Mouse (Mus musculus): ENCODE data around the gene Ifna11. TPM values are rescaled to one million over a fixed set of nuclear protein-coding genes. Genes with fewer than 3 reads are reported as not detected.
"Not testable (repeated sequence)": the region's sequence is repeated elsewhere in the genome, so short reads cannot be mapped to it uniquely, and the experiment has no call there.

The Ifna11 gene
- polyA plus RNA-seq, 1 experiment from 2014 or later, result not detected

DNA sequence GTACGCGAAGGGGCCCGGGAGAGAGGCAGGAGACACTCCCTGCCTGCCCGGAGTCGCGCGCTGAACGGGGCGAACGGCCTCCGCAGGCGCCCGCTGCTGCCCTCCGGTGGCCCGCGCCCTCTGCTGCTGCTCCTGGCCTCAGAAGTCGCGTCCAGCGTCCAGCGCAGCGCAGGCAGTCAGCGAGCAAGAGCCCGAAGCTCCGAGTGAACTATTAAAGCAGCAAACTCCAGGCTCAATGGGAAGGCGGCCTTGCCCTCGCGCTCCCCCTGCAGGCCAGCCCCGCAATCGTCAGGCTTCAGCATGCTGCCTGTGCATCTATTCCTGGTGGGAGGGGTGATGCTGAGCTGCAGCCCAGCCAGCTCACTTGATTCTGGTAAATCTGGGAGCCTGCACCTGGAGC is 16.8 kb upstream of the Ifna11 start, which contains the start of gene Gm13287:
TSS of gene Gm13287 (plus strand) at position 301 of the 400 bp plus-strand sequence.
- H3K36me3 ChIP-seq; H3K4me1 ChIP-seq (replicated peaks); H3K4me3 ChIP-seq; DNase-seq (ENCODE audit: low spot score); H3K9me3 ChIP-seq; H3K27ac ChIP-seq: not testable (repeated sequence)
- H3K27me3 ChIP-seq (ENCODE audit: insufficient read depth, poor library complexity, severe bottlenecking), result peaks cover 13% of the 10 kb centered on the region; the same call in 1 of the 2 replicates
- WGBS, result no CpG with 5 or more reads among the region's 29 CpGs

DNA sequence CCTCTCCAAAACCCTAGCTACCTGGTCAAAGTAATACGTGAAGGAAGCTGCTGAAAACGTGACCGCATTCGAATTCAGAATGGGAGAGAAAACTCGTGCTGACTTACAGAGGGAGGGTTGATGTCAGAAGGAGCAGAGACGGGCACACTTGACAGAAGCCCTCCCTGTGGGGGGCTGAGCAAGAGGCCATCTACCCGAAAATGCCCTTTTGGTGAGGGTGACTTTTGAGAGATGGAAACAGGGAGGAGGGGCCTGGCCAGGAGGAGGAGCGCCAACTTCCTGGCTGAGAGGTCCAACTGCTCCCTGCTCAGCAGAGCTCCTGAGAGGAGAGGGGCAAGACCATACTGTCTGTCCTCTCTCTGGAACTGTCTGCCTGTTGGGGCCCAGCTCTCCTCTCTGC is 14.5 kb upstream of the Ifna11 start, which contains the start of gene Gm13288:
TSS of gene Gm13288 (plus strand) at position 301 of the 400 bp plus-strand sequence.
- H3K27me3 ChIP-seq (ENCODE audit: insufficient read depth, poor library complexity, severe bottlenecking), result peaks cover 15% of the 10 kb centered on the region; the same call in 1 of the 2 replicates
- WGBS, result no CpG with 5 or more reads among the region's 8 CpGs
- not testable (repeated sequence) for H3K36me3 ChIP-seq; H3K9me3 ChIP-seq; DNase-seq (ENCODE audit: low spot score); H3K27ac ChIP-seq; H3K4me1 ChIP-seq (replicated peaks)
- H3K4me3 ChIP-seq, result 0 out of 2 replicates have a peak within 1 kb of the TSS, but pooled peaks have one; percentile 27

DNA sequence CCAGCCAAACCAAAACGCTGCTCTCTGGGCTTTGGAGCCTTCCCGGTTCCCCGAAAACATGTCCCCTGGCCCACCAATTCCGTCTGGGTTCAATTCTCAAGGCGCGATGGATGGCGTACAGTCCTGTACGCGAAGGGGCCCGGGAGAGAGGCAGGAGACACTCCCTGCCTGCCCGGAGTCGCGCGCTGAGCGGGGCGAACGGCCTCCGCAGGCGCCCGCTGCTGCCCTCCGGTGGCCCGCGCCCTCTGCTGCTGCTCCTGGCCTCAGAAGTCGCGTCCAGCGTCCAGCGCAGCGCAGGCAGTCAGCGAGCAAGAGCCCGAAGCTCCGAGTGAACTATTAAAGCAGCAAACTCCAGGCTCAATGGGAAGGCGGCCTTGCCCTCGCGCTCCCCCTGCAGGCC is 14.0 kb upstream of the Ifna11 start:
- WGBS, result 0% methylated on average over 8 of the region's 34 CpGs
- H3K27ac ChIP-seq; H3K4me1 ChIP-seq (replicated peaks); H3K36me3 ChIP-seq; H3K9me3 ChIP-seq; DNase-seq (ENCODE audit: low spot score): not testable (repeated sequence)
- Histone ChIP-seq H3K4me3 (0 out of 2 replicates have a peak overlapping the region, but pooled peaks have one; percentile 27), H3K27me3 (ENCODE audit: insufficient read depth, poor library complexity, severe bottlenecking) (peaks cover 15% of the 10 kb centered on the region; the same call in 1 of the 2 replicates)

DNA sequence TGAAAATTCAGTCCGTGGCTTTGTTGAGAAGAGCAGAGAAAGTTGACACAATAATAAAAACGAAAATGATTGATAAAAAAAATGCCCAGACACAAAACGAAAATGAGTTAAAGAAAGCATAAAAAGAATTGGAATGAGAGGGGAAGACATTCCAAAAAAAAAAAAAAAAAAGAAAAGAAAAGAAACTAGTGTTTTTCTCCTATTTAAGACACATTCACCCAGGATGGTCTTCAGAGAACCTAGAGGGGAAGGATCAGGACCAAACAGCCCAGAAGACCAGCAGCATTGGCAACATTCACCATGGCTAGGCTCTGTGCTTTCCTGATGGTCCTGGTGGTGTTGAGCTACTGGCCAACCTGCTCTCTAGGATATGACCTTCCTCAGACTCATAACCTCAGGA is 3.8 kb upstream of the Ifna11 start, which contains the start of gene Ifna7:
TSS of gene Ifna7 (plus strand) at position 301 of the 400 bp plus-strand sequence.
- Histone ChIP-seq H3K36me3 (no peaks in the 10 kb centered on the region), H3K4me1 (replicated peaks) (no peaks in the 10 kb centered on the region), H3K27me3 (ENCODE audit: insufficient read depth, poor library complexity, severe bottlenecking) (no peaks in the 10 kb centered on the region), H3K4me3 (no peak within 1 kb of the TSS), H3K27ac (no peak within 1 kb of the TSS), H3K9me3 (no peaks in the 10 kb centered on the region)
- WGBS, result 67% methylated on average over 3 of the region's 3 CpGs
- no peak for DNase-seq (ENCODE audit: low spot score)

DNA sequence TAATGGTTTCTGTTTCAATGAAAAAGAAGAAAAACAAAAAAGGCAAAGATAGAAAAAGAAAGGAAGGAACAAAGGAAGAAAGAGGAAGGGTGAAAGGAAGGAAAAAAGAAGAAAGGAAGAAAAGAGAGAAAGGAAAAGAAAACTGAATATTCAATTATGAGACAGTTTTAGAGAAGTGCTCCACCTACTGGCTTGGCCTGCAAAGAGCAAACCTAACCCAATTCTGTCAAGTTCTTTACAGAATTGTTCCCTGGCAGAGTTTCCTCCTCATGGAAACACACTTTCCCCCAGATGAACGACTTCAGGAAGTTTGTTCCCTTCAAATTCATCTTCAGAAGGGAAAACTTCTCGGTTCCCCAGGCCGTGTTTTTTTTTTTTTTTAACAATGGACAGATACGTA is 3.2 kb downstream of the Ifna11 start:
- DNase-seq (ENCODE audit: low spot score), result peak; percentile 5
- no peaks in the 10 kb centered on the region for H3K9me3 ChIP-seq
- H3K27me3 ChIP-seq (ENCODE audit: insufficient read depth, poor library complexity, severe bottlenecking), result no peaks in the 10 kb centered on the region
- no peaks in the 10 kb centered on the region for H3K36me3 ChIP-seq
- no peak overlapping the region for H3K27ac ChIP-seq
- 25% methylated on average over 4 of the region's 4 CpGs for WGBS
- no peak overlapping the region for H3K4me3 ChIP-seq
- no peaks in the 10 kb centered on the region for H3K4me1 ChIP-seq (replicated peaks)

DNA sequence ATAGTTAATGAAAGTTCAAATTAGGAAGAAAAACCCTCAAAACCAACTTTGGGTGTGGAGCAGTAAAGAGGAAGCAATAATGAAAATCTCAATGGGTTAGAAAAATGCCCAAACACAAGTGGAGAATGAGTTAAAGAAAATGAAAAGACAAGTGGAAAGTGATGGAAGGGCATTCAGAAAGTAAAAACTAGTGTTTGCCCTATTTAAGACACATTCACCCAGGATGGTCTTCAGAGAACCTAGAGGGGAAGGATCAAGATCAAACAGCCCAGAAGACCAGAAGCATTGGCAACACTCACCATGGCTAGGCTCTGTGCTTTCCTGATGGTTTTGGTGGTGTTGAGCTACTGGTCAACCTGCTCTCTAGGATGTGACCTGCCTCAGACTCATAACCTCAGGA is 7.4 kb downstream of the Ifna11 start, which contains the start of gene Ifna6:
TSS of gene Ifna6 (plus strand) at position 301 of the 400 bp plus-strand sequence.
- not testable (repeated sequence) for H3K27me3 ChIP-seq (ENCODE audit: insufficient read depth, poor library complexity, severe bottlenecking); H3K4me1 ChIP-seq (replicated peaks); H3K36me3 ChIP-seq; DNase-seq (ENCODE audit: low spot score); H3K9me3 ChIP-seq; H3K27ac ChIP-seq; H3K4me3 ChIP-seq

DNA sequence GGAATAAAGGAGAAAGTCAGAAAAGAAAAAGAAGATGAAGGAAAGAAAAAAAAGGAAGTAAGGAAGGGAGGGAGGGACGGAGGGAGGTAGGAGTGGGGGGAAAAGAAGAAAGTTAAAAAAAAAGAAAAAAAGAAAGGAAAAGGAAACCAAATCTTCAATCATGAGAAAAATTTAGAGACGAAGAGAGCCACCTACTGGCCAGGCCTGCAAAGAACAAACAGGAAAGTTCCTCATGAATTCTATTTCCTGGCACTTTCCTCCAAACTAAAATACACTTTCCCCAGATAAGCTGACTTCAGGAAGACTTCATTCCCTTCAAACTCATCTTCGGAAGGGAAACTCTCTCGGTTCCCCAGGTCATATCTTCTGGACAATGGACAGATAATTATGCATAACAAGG is 10.8 kb downstream of the Ifna11 start:
- no peak overlapping the region for H3K4me3 ChIP-seq
- no peaks in the 10 kb centered on the region for H3K4me1 ChIP-seq (replicated peaks)
- no peak for DNase-seq (ENCODE audit: low spot score)
- no peaks in the 10 kb centered on the region for H3K27me3 ChIP-seq (ENCODE audit: insufficient read depth, poor library complexity, severe bottlenecking)
- no peaks in the 10 kb centered on the region for H3K36me3 ChIP-seq
- no peaks in the 10 kb centered on the region for H3K9me3 ChIP-seq
- no peak overlapping the region for H3K27ac ChIP-seq
- 24% methylated on average over 4 of the region's 4 CpGs for WGBS

DNA sequence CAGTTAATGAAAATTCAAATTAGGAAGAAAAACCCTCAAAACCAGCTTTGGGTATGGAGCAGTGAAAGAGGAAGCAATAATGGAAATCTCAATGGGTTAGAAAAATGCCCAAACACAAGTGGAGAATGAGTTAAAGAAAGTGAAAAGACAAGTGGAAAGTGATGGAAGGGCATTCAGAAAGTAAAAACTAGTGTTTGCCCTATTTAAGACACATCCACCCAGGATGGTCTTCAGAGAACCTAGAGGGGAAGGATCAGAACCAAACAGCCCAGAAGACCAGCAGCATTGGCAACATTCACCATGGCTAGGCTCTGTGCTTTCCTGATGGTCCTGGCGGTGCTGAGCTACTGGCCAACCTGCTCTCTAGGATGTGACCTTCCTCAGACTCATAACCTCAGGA is 15.5 kb downstream of the Ifna11 start, which contains the start of gene Ifna5:
TSS of gene Ifna5 (plus strand) at position 301 of the 400 bp plus-strand sequence.
- H3K4me1 ChIP-seq (replicated peaks); H3K9me3 ChIP-seq; H3K4me3 ChIP-seq; H3K36me3 ChIP-seq; H3K27ac ChIP-seq; DNase-seq (ENCODE audit: low spot score); H3K27me3 ChIP-seq (ENCODE audit: insufficient read depth, poor library complexity, severe bottlenecking): not testable (repeated sequence)
- 74% methylated on average over 1 of the region's 1 CpGs for WGBS

DNA sequence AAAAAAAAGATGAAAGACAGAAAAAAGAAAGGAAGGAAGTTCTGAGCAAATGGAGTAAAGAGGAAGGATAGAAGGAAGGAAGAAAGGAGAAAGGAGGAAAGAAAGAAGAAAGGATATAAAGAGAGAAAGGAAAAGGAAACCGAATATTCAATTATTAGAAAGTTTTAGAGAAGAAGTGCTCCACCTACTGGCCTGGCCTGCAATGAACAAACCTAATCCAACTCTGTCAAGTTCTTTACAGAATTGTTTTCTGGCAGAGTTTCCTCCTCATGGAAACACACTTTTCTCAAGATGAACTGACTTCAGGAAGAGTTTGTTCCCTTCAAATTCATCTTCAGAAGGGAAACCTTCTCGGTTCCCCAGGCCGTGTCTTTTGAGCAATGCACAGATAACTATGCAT is 19.1 kb downstream of the Ifna11 start:
- 42% methylated on average over 3 of the region's 3 CpGs for whole genome bisulfite sequencing
- DNase-seq (ENCODE audit: low spot score), result no peak

DNA sequence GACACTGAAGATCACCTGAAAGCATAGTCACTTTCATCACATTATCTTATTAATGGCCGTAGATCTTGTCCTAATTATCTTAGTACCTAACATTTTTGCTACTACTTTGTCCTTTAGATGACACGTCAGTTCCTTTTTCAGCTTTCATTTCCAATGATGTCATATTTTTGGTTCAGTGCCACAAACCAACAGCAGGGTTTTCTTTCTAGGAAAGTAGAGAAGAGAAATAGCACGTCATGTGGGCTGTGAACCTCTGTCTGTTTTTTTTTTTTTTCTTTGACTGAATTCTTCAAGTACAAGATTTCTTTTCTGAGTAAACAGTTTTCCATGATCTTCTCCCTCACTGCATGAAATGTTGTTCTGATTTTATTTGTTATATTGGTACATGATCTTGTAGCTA is 20.3 kb downstream of the Ifna11 start:
- H3K4me1 ChIP-seq (replicated peaks), result no peaks in the 10 kb centered on the region
- WGBS, result 84% methylated on average over 3 of the region's 3 CpGs
- H3K36me3 ChIP-seq, result no peaks in the 10 kb centered on the region
- H3K27me3 ChIP-seq (ENCODE audit: insufficient read depth, poor library complexity, severe bottlenecking), result no peaks in the 10 kb centered on the region
- no peaks in the 10 kb centered on the region for H3K9me3 ChIP-seq
- H3K4me3 ChIP-seq, result no peak overlapping the region
- DNase-seq (ENCODE audit: low spot score), result no peak
- H3K27ac ChIP-seq, result no peak overlapping the region

More for the DNA sequence above, 19.1 kb downstream of the Ifna11 start:
- no peaks in the 10 kb centered on the region for H3K9me3 ChIP-seq
- H3K4me1 ChIP-seq (replicated peaks), result no peaks in the 10 kb centered on the region
- H3K36me3 ChIP-seq, result no peaks in the 10 kb centered on the region
- no peak overlapping the region for H3K4me3 ChIP-seq
- H3K27ac ChIP-seq, result no peak overlapping the region
- no peaks in the 10 kb centered on the region for H3K27me3 ChIP-seq (ENCODE audit: insufficient read depth, poor library complexity, severe bottlenecking)

DNA sequence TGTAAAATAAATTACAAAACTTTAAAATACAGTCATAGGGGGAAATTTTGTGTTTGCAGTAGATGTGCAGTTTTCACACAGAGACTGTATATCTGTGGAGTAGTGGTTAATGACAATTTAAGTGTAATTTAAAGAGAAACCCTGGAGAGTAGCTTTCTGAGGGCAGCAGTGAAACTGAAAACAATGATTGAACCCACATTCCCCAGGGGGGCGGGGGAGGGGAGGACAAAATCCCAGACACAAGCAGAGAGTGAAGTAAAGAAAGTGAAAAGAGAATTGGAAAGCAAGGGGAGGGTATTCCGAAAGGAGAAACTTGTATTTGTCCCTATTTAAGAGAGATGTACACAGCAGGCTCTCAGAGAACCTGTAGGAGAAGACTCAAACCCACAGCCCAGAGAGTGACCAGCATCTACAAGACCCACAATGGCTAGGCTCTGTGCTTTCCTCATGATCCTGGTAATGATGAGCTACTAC is 21.7 kb downstream of the Ifna11 start, which contains the start of gene Ifna4:
TSS of gene Ifna4 (plus strand) at position 424 of the 474 bp plus-strand sequence.
- Histone ChIP-seq H3K27me3 (ENCODE audit: insufficient read depth, poor library complexity, severe bottlenecking) (no peaks in the 10 kb centered on the region), H3K9me3 (no peaks in the 10 kb centered on the region), H3K4me3 (no peak within 1 kb of the TSS), H3K36me3 (no peaks in the 10 kb centered on the region), H3K27ac (no peak within 1 kb of the TSS), H3K4me1 (replicated peaks) (no peaks in the 10 kb centered on the region)
- DNase-seq (ENCODE audit: low spot score), result no peak
- 45% methylated on average over 2 of the region's 2 CpGs for WGBS

DNA sequence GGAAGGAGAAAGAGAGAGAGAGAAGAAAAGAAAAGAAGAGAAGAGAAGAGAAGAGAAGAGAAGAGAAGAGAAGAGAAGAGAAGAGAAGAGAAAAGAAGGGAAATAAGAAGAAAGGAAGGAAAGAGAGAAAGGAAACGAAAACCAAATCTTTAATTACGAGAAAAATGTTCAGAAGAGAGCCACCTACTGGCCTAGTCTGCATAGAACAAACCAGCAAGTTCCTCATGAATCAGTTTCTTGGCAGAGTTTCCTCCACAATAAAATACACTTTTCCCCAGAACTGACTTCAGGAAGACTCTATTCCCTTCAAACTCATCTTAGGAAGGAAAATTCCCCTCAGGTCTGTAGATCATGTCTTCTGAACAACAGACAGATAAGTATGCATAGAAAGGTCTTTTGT is 25.6 kb downstream of the Ifna11 start:
- H3K4me1 ChIP-seq (replicated peaks), result no peaks in the 10 kb centered on the region
- no peak overlapping the region for H3K4me3 ChIP-seq
- H3K9me3 ChIP-seq, result no peaks in the 10 kb centered on the region
- DNase-seq (ENCODE audit: low spot score), result no peak
- H3K27ac ChIP-seq, result no peak overlapping the region
- H3K27me3 ChIP-seq (ENCODE audit: insufficient read depth, poor library complexity, severe bottlenecking), result no peaks in the 10 kb centered on the region
- H3K36me3 ChIP-seq, result no peaks in the 10 kb centered on the region
- 49% methylated on average over 2 of the region's 2 CpGs for WGBS

DNA sequence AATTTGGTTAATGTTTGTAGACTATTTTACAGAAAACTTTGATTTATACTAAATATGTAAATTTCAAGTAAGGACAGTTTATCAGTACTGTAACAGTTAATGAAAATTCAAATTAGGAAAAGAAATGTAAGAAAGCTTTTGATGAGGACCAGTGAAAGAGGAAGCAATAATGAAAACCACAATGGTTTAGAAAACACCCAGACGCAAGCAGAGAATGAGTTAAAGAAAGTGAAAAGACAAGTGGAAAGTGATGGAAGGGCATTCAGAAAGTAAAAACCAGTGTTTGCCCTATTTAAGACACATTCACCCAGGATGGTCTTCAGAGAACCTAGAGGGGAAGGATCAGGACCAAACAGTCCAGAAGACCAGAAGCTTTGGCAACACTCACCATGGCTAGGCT is 29.9 kb downstream of the Ifna11 start, which contains the start of gene Ifna1:
TSS of gene Ifna1 (plus strand) at position 390 of the 400 bp plus-strand sequence.
- H3K9me3 ChIP-seq, result no peaks in the 10 kb centered on the region
- 78% methylated on average over 1 of the region's 1 CpGs for WGBS
- DNase-seq (ENCODE audit: low spot score), result no peak
- no peaks in the 10 kb centered on the region for H3K27me3 ChIP-seq (ENCODE audit: insufficient read depth, poor library complexity, severe bottlenecking)
- no peaks in the 10 kb centered on the region for H3K36me3 ChIP-seq
- H3K4me1 ChIP-seq (replicated peaks), result peaks cover 6% of the 10 kb centered on the region; the same call in 1 of the 2 replicates
- H3K27ac ChIP-seq, result no peak within 1 kb of the TSS
- no peak within 1 kb of the TSS for H3K4me3 ChIP-seq
